Mouse (Mus musculus): ENCODE data around the gene Zc3h14. TPM values are rescaled to one million over a fixed set of nuclear protein-coding genes. Genes with fewer than 3 reads are reported as not detected.

Zc3h14 gene
- polyA plus RNA-seq (2014; fragmentation: Nextera tagmentation; extraction: Ambion mirVana): 113 and 128 TPM in 2 replicates

DNA sequence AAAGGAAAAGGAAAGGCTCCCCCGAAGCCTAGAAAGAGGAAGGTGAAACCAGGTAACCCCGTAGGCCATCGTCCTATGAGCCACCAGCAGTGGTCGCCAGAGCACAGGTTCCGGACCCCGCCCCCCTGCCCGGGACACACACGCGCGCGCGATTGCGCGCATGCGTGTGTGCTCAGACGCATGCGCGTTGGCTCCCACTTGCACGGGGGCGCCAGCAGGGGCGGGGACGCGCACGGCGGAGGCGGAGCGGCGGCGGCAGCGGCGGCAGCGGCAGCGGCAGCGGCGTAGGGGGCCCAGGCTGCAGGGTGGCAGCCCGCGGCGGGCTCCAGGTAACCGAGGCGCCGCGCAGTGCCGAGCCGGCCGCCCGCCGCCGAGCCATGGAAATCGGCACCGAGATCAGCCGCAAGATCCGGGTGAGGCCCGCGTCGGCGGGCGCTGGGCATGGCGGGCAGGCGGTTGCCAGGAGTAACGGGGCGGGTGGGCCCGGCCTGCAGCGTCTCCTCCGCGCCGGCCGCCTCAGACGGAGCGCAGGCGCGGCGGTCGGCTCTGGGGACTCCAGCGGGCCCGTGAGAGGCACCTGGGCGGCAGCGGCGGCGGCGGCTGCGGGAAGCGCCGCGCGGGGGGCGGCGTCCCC lies at the start of gene Zc3h14:
Gene Zc3h14 (plus strand): TSS at position 219 of the 634 bp plus-strand sequence.
- peak within 1 kb of the TSS; percentile 84 for H3K4me2 ChIP-seq (ENCODE audit: low read depth, low read length)
- WGBS: under 1% methylated on average over 19 of the region's 87 CpGs
- ATAC-seq (ENCODE audit: low read depth): peak; percentile 91

DNA sequence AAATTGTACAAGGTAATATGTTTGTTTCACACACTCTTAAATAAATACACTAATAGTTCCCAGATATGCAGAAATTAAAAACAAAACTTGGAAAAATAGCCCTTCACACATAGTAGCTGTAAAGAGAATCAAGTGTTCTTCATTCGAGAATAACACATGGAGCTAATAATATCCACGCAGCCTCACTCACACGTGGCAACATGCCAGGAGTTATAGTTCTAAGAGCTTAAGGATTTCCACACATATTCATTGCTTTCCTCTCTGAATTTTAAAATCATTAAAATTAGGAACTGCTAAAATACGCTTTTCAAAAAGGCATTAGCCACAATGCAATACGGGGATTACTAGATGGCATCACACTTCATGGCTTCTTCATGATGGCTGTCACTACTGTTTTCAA lies 49.6 kb upstream of the Zc3h14 start:
- H3K9me3 ChIP-seq (ENCODE audit: control insufficient read depth, low read length): no peaks in the 10 kb centered on the region
- 46% methylated on average over 5 of the region's 5 CpGs for WGBS
- H3K36me3 ChIP-seq (ENCODE audit: control insufficient read depth, insufficient read depth, low read length): peaks cover 27% of the 10 kb centered on the region; the same call in 1 of the 2 replicates
- DNase-seq (ENCODE audit: low spot score) (peak; percentile 63), ATAC-seq (ENCODE audit: low read depth) (no peak)
- no peak overlapping the region for H3K27ac ChIP-seq (replicated peaks; ENCODE audit: low read depth, low read length)
- H3K4me2 ChIP-seq (ENCODE audit: low read depth, low read length): no peak overlapping the region
- no peaks in the 10 kb centered on the region for H3K27me3 ChIP-seq (replicated peaks; ENCODE audit: control insufficient read depth, insufficient read depth, low read length)
- no peak overlapping the region for H3K9ac ChIP-seq (ENCODE audit: low read depth, low read length)
- no peaks in the 10 kb centered on the region for H3K4me1 ChIP-seq (ENCODE audit: control insufficient read depth, insufficient read depth, low read length)
- no peak overlapping the region for H3K4me3 ChIP-seq (ENCODE audit: low read depth, low read length)

More for the DNA sequence above, at the start of gene Zc3h14:
- H3K9me3 ChIP-seq (ENCODE audit: control insufficient read depth, low read length): no peaks in the 10 kb centered on the region
- DNase-seq (ENCODE audit: low spot score): peak; percentile 95
- peak within 1 kb of the TSS; percentile 93 for H3K9ac ChIP-seq (ENCODE audit: low read depth, low read length)
- H3K4me3 ChIP-seq (ENCODE audit: low read depth, low read length): peak within 1 kb of the TSS; percentile 95
- H3K27me3 ChIP-seq (replicated peaks; ENCODE audit: control insufficient read depth, insufficient read depth, low read length): no peaks in the 10 kb centered on the region
- H3K4me1 ChIP-seq (ENCODE audit: control insufficient read depth, insufficient read depth, low read length): peaks cover 13% of the 10 kb centered on the region
- 0 out of 2 replicates have a peak, but pooled peaks cover 17% of the 10 kb centered on the region for H3K36me3 ChIP-seq (ENCODE audit: control insufficient read depth, insufficient read depth, low read length)
- H3K27ac ChIP-seq (replicated peaks; ENCODE audit: low read depth, low read length): peak within 1 kb of the TSS; percentile 90

DNA sequence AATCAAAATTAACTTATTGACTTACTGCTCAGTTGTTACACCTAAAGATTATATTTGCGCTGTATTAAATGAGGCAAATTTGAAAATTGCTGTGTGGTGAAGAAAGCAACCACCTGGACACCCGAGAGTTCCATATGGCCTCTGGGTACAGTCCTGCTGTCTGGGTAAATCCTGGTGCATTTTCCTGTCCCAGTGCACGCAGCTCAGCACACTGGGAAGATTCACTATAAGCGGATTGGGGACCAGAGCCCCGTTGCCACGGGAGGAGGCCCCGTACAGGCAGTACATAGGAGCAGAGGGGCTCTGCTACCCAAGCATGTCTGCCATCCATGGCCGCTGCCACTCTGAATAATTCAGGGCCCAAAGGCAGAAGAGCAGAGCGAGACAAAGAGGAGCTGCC lies 45.2 kb upstream of the Zc3h14 start:
- Histone ChIP-seq H3K4me2 (ENCODE audit: low read depth, low read length) (no peak overlapping the region), H3K9me3 (ENCODE audit: control insufficient read depth, low read length) (no peaks in the 10 kb centered on the region), H3K4me3 (ENCODE audit: low read depth, low read length) (no peak overlapping the region), H3K27ac (replicated peaks; ENCODE audit: low read depth, low read length) (no peak overlapping the region), H3K36me3 (ENCODE audit: control insufficient read depth, insufficient read depth, low read length) (peaks cover 7% of the 10 kb centered on the region; the same call in 1 of the 2 replicates), H3K9ac (ENCODE audit: low read depth, low read length) (no peak overlapping the region), H3K4me1 (ENCODE audit: control insufficient read depth, insufficient read depth, low read length) (no peaks in the 10 kb centered on the region), H3K27me3 (replicated peaks; ENCODE audit: control insufficient read depth, insufficient read depth, low read length) (no peaks in the 10 kb centered on the region)
- 85% methylated on average over 9 of the region's 9 CpGs for WGBS
- DNase-seq (ENCODE audit: low spot score) (no peak), ATAC-seq (ENCODE audit: low read depth) (no peak)

DNA sequence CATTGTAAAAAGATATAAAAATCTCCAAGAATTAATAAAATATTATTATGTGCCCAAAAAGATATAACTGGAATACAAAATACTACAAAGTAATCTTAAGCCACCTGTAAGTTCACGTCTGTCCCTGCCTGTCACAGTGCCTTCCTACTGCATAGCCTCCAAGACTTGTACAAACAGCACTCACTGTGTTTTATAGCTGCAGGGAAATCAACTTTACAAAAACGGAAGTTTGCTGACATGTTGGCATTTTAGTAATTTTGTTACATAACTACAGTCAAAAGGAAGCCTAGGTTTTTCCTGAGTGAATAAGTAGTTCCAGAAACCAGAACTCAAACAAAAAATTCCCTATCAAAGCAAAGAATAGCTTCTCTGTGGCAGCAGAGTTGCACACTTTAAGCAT lies 43.2 kb upstream of the Zc3h14 start:
- WGBS: 47% methylated on average over 2 of the region's 2 CpGs
- Histone ChIP-seq H3K4me3 (ENCODE audit: low read depth, low read length) (no peak overlapping the region), H3K27me3 (replicated peaks; ENCODE audit: control insufficient read depth, insufficient read depth, low read length) (no peaks in the 10 kb centered on the region), H3K4me2 (ENCODE audit: low read depth, low read length) (no peak overlapping the region), H3K27ac (replicated peaks; ENCODE audit: low read depth, low read length) (no peak overlapping the region), H3K4me1 (ENCODE audit: control insufficient read depth, insufficient read depth, low read length) (no peaks in the 10 kb centered on the region), H3K9ac (ENCODE audit: low read depth, low read length) (no peak overlapping the region), H3K36me3 (ENCODE audit: control insufficient read depth, insufficient read depth, low read length) (peaks cover 4% of the 10 kb centered on the region; the same call in 1 of the 2 replicates), H3K9me3 (ENCODE audit: control insufficient read depth, low read length) (no peaks in the 10 kb centered on the region)
- no peak for DNase-seq (ENCODE audit: low spot score)
- no peak for ATAC-seq (ENCODE audit: low read depth)

DNA sequence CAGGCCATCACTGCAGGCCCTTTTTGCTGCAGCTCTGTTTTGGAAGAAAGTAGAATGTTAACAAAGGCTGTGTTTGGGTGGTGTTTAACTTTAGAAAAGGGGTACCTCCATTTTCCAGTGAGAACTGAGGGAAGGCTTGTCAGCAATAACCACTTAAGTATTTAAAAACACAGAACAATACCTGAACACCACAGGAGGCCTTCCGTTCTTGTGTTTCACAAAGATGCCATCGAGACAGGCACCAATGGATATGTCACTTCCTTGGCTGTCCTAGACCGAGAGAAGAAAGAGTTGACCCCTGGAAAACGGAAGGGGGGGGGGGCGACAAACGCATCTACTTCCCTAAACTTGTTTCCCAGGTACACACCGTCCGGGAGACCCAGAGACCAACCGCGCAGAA lies 42.8 kb upstream of the Zc3h14 start:
- 85% methylated on average over 10 of the region's 10 CpGs for WGBS
- no peak overlapping the region for H3K27ac ChIP-seq (replicated peaks; ENCODE audit: low read depth, low read length)

DNA sequence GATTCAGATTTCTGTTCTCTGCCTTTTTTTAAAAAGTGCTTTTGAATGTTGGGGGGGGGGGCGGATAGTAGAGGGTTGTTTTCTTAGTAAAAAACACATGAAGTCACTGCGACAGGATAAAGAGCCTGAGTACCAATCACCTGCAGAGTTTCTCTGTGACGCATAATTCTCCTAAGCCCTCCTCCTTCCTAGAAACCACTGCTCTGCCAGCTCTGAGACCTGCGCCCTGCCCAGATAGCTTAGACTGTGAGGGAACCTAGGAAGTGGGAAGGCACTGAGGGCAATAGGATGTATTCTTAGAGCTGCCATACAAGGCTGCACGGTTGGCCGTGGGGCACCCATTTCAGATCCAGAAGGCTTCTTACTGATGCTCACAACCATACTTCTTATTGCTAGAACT lies 33.9 kb upstream of the Zc3h14 start:
- Histone ChIP-seq H3K27me3 (replicated peaks; ENCODE audit: control insufficient read depth, insufficient read depth, low read length) (no peaks in the 10 kb centered on the region), H3K9ac (ENCODE audit: low read depth, low read length) (no peak overlapping the region), H3K9me3 (ENCODE audit: control insufficient read depth, low read length) (no peaks in the 10 kb centered on the region), H3K4me3 (ENCODE audit: low read depth, low read length) (no peak overlapping the region), H3K27ac (replicated peaks; ENCODE audit: low read depth, low read length) (no peak overlapping the region), H3K4me1 (ENCODE audit: control insufficient read depth, insufficient read depth, low read length) (peaks cover 4% of the 10 kb centered on the region; the same call in 1 of the 2 replicates), H3K36me3 (ENCODE audit: control insufficient read depth, insufficient read depth, low read length) (no peaks in the 10 kb centered on the region), H3K4me2 (ENCODE audit: low read depth, low read length) (no peak overlapping the region)
- DNase-seq (ENCODE audit: low spot score) (no peak), ATAC-seq (ENCODE audit: low read depth) (no peak)
- 64% methylated on average over 6 of the region's 6 CpGs for WGBS

More for the DNA sequence above, 42.8 kb upstream of the Zc3h14 start:
- H3K36me3 ChIP-seq (ENCODE audit: control insufficient read depth, insufficient read depth, low read length): peaks cover 4% of the 10 kb centered on the region; the same call in 1 of the 2 replicates
- no peak overlapping the region for H3K9ac ChIP-seq (ENCODE audit: low read depth, low read length)
- no peaks in the 10 kb centered on the region for H3K27me3 ChIP-seq (replicated peaks; ENCODE audit: control insufficient read depth, insufficient read depth, low read length)
- no peak for DNase-seq (ENCODE audit: low spot score)
- no peaks in the 10 kb centered on the region for H3K4me1 ChIP-seq (ENCODE audit: control insufficient read depth, insufficient read depth, low read length)
- H3K9me3 ChIP-seq (ENCODE audit: control insufficient read depth, low read length): no peaks in the 10 kb centered on the region
- ATAC-seq (ENCODE audit: low read depth): no peak
- H3K4me3 ChIP-seq (ENCODE audit: low read depth, low read length): no peak overlapping the region
- H3K4me2 ChIP-seq (ENCODE audit: low read depth, low read length): no peak overlapping the region

DNA sequence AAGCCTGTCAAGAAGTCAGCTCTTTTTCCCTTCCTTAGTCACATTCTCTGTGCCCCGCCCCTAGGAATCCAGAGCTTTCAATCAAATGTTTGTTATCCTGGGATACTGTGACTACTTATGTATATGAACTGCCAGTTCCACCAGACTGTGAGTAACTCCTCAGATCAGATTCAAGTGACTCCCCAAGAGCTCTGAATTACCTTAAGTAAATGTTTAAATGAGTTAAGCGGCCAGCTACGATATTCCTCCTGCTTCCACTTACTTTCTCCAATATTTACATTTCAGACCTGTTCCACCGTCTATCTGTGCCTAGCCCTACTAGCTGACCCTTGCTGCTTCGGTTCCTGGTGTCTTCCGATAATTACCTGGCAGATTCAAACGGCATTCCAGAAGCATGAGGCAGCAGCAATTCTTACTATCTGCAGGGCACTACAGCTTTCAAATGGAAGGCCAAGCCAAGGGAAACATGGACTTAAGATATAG lies 33.1 kb upstream of the Zc3h14 start:
- Histone ChIP-seq H3K9ac (ENCODE audit: low read depth, low read length) (no peak overlapping the region), H3K27me3 (replicated peaks; ENCODE audit: control insufficient read depth, insufficient read depth, low read length) (no peaks in the 10 kb centered on the region), H3K27ac (replicated peaks; ENCODE audit: low read depth, low read length) (no peak overlapping the region), H3K4me1 (ENCODE audit: control insufficient read depth, insufficient read depth, low read length) (peaks cover 4% of the 10 kb centered on the region; the same call in 1 of the 2 replicates), H3K36me3 (ENCODE audit: control insufficient read depth, insufficient read depth, low read length) (no peaks in the 10 kb centered on the region), H3K4me3 (ENCODE audit: low read depth, low read length) (no peak overlapping the region), H3K4me2 (ENCODE audit: low read depth, low read length) (no peak overlapping the region), H3K9me3 (ENCODE audit: control insufficient read depth, low read length) (no peaks in the 10 kb centered on the region)
- DNase-seq (ENCODE audit: low spot score) (peak; percentile 31), ATAC-seq (ENCODE audit: low read depth) (peak; percentile 44; the same call in 1 of the 2 replicates)
- 31% methylated on average over 7 of the region's 7 CpGs for WGBS

DNA sequence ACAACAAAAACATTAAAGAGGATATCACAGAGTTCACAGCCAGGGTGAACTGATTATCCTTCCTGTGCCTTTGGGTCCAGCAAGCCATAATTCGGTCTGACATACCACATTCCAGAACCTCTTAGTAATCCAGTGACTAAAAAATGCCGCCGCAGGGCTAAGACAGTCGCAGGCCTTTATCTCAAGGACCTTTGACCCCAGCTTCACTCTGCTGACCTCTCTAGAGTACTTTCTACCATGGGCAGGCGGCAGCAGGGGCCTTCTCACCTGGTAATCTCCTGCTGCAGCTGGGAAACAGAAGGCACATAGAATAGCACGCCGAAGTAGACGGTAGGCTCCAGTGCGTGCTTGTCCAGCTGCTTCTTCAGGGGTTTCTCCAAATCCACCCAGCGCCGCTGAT lies 32.0 kb upstream of the Zc3h14 start:
- Histone ChIP-seq H3K4me2 (ENCODE audit: low read depth, low read length) (no peak overlapping the region), H3K27ac (replicated peaks; ENCODE audit: low read depth, low read length) (no peak overlapping the region), H3K4me3 (ENCODE audit: low read depth, low read length) (no peak overlapping the region), H3K36me3 (ENCODE audit: control insufficient read depth, insufficient read depth, low read length) (no peaks in the 10 kb centered on the region), H3K9me3 (ENCODE audit: control insufficient read depth, low read length) (no peaks in the 10 kb centered on the region), H3K4me1 (ENCODE audit: control insufficient read depth, insufficient read depth, low read length) (peaks cover 4% of the 10 kb centered on the region; the same call in 1 of the 2 replicates), H3K27me3 (replicated peaks; ENCODE audit: control insufficient read depth, insufficient read depth, low read length) (no peaks in the 10 kb centered on the region), H3K9ac (ENCODE audit: low read depth, low read length) (no peak overlapping the region)
- ATAC-seq (ENCODE audit: low read depth) (no peak), DNase-seq (ENCODE audit: low spot score) (no peak)
- whole genome bisulfite sequencing: 30% methylated on average over 11 of the region's 11 CpGs

DNA sequence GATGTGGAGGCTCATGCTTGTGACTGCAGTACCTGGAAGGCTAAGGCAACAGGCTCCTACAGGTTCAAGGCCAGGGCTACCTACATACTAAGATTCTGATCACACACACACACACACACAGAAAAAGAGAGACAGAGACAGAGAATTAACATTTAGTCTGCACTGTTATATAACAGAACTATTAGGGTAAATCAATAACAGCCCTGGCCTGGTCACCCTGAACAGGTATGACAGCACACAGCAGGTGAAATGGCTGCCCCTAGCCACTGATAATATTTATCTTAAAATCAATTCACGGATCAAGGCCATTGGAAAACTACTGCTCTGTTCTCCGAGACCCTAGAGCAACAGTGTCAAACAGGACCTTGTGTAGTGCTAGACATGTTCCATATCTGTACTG lies 30.6 kb upstream of the Zc3h14 start:
- H3K9ac ChIP-seq (ENCODE audit: low read depth, low read length): no peak overlapping the region
- H3K27ac ChIP-seq (replicated peaks; ENCODE audit: low read depth, low read length): no peak overlapping the region
- 90% methylated on average over 2 of the region's 2 CpGs for WGBS
- H3K4me1 ChIP-seq (ENCODE audit: control insufficient read depth, insufficient read depth, low read length): peaks cover 9% of the 10 kb centered on the region; the same call in 1 of the 2 replicates
- no peak for ATAC-seq (ENCODE audit: low read depth)
- no peaks in the 10 kb centered on the region for H3K36me3 ChIP-seq (ENCODE audit: control insufficient read depth, insufficient read depth, low read length)
- no peaks in the 10 kb centered on the region for H3K9me3 ChIP-seq (ENCODE audit: control insufficient read depth, low read length)
- H3K4me3 ChIP-seq (ENCODE audit: low read depth, low read length): no peak overlapping the region
- DNase-seq (ENCODE audit: low spot score): no peak
- H3K27me3 ChIP-seq (replicated peaks; ENCODE audit: control insufficient read depth, insufficient read depth, low read length): no peaks in the 10 kb centered on the region
- H3K4me2 ChIP-seq (ENCODE audit: low read depth, low read length): no peak overlapping the region

Measured in embryonic facial prominence, embryonic 14.5 days (tissue).